Mouse (Mus musculus): ENCODE results near the gene Lrrc9. TPM values are rescaled to one million over a fixed set of nuclear protein-coding genes. Genes with fewer than 3 reads are reported as not detected.
A peak's percentile ranks its signal among the peaks of the same experiment; 100 is the strongest.

Gene Lrrc9
- polyA plus RNA-seq, 1 experiment from 2014 or later = 3.2 TPM

DNA sequence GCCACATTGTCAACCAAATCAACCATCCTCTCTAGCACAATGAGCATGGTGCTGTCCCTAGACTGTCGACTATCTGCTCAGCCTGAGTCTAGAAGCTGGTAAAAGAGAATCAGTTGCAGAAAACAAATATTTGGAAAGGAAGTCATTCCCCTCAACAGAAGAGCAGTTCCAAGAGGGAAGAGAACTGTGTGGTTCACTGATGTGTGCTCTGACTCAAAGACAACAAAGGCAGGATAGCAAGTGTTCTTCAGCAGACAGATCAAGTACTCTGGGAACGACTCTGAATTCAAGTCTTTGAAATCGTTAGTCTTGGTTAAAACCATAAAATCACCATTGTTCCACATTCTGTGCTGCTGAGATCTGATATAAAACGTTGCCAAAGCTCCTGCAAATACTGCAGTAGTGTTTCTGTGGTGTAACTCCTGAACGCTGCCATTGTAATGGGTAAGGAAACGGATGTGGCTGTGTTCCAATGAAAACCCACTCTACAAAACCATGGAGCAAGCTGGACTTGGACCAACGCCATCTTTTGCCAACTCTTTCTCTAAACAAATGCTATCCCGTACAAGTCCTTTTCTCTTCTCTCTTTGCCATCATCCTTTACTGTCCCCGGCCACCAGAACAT lies 8.3 kb upstream of the Lrrc9 start:
- H3K4me2 ChIP-seq = no peak overlapping the region
- H3K27ac ChIP-seq = no peak overlapping the region
- H3K36me3 ChIP-seq (ENCODE audit: poor library complexity, severe bottlenecking) = no peaks in the 10 kb centered on the region
- H3K27me3 ChIP-seq = peaks cover 6% of the 10 kb centered on the region; the same call in 1 of the 2 replicates
- H3K4me1 ChIP-seq = peaks cover 27% of the 10 kb centered on the region
- no peak overlapping the region for H3K9ac ChIP-seq
- no peak overlapping the region for H3K4me3 ChIP-seq
- H3K9me3 ChIP-seq (replicated peaks) = no peaks in the 10 kb centered on the region
- 45% methylated on average over 9 of the region's 9 CpGs for WGBS
- no peak for ATAC-seq

DNA sequence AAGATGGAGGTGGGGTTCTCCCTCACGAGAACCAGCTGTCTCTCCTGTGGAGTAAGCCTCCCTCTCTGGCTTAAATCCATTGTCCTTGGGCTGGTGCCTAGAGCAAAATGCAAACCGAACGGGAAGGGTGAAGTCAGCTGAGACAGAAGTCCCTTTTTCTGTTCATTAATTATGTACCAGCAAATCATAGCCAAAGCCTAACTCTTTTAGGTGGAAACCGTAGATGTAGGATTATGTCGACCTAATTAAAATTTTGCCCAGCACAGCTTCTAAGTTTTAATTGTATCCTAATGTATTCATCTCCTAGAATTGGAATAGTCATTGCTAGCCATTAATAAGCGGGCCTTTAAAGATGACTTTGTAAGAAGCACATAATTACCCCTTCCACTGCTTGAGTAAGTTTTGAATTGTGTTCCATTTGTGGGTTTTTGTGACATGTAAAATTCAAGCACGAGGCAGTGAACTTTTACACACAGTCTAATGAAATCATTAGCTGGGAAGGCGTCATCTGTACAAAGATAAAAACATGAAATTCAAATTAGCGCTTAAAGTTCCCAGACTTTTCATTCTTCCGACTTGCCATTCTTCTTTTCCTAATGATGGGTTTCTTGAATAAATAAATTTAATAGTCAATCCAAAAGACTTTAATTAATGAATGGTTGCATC lies 3.9 kb upstream of the Lrrc9 start:
- ATAC-seq = peak; percentile 68
- Histone ChIP-seq H3K27ac (peak overlapping the region; percentile 78), H3K36me3 (ENCODE audit: poor library complexity, severe bottlenecking) (no peaks in the 10 kb centered on the region), H3K27me3 (no peaks in the 10 kb centered on the region), H3K4me3 (no peak overlapping the region), H3K4me1 (peaks cover 54% of the 10 kb centered on the region), H3K9me3 (replicated peaks) (no peaks in the 10 kb centered on the region), H3K9ac (no peak overlapping the region), H3K4me2 (peak overlapping the region; percentile 12; the same call in 1 of the 2 replicates)
- WGBS = 13% methylated on average over 10 of the region's 10 CpGs

DNA sequence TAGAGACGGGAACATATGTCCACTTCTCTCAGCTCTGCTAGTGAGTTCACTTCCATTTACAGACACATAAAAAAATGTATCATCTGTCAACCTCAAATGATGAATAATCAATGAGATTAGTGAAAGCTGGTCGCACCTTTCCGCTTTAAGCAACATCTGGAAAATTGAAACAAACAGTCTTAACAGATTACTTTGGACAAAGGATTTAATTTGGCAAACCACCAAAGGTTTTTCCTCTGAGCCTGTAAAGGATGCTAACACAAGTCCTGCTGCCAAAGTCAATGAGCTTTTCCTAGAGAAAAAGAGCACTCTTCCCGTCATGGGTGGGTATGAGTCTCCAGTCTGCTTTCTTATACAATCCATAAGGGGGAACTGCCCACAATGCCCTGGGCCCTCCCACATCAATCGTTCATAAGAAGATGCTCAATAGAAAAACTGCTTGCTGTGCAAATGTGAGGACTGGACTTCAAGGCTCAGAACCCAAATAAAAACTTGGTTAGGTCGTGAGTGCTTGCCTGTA lies 2.6 kb upstream of the Lrrc9 start:
- Histone ChIP-seq H3K27me3 (0 out of 2 replicates have a peak, but pooled peaks cover 3% of the 10 kb centered on the region), H3K36me3 (ENCODE audit: poor library complexity, severe bottlenecking) (no peaks in the 10 kb centered on the region), H3K9ac (no peak overlapping the region), H3K27ac (peak overlapping the region; percentile 35; the same call in 1 of the 2 replicates), H3K4me3 (no peak overlapping the region), H3K4me2 (no peak overlapping the region), H3K4me1 (peaks cover 45% of the 10 kb centered on the region), H3K9me3 (replicated peaks) (no peaks in the 10 kb centered on the region)
- WGBS = 39% methylated on average over 6 of the region's 6 CpGs
- no peak for ATAC-seq

DNA sequence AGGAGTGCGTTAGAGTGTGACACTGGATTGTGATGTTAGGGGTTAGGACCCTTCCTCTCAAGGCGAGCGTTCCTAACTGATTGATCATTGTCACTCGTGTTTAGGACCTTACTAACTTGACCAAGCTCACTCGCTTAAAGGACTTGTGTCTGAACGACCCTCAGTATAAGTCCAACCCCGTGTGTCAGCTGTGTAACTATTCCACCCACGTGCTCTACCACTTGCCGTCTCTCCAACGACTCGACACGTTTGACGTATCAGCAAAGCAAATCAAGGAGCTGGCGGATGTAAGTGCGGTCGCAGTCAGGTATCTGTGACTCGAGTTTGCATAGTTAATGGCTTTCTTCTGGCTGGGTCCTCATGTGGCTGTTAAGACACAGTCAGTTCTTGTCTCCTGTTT lies 12.3 kb downstream of the Lrrc9 start:
- Histone ChIP-seq H3K27ac (no peak overlapping the region), H3K4me3 (no peak overlapping the region), H3K4me2 (no peak overlapping the region), H3K9ac (no peak overlapping the region), H3K9me3 (replicated peaks) (no peaks in the 10 kb centered on the region), H3K4me1 (peaks cover 12% of the 10 kb centered on the region), H3K27me3 (0 out of 2 replicates have a peak, but pooled peaks cover 4% of the 10 kb centered on the region), H3K36me3 (ENCODE audit: poor library complexity, severe bottlenecking) (no peaks in the 10 kb centered on the region)
- ATAC-seq = no peak
- 84% methylated on average over 17 of the region's 17 CpGs for WGBS

DNA sequence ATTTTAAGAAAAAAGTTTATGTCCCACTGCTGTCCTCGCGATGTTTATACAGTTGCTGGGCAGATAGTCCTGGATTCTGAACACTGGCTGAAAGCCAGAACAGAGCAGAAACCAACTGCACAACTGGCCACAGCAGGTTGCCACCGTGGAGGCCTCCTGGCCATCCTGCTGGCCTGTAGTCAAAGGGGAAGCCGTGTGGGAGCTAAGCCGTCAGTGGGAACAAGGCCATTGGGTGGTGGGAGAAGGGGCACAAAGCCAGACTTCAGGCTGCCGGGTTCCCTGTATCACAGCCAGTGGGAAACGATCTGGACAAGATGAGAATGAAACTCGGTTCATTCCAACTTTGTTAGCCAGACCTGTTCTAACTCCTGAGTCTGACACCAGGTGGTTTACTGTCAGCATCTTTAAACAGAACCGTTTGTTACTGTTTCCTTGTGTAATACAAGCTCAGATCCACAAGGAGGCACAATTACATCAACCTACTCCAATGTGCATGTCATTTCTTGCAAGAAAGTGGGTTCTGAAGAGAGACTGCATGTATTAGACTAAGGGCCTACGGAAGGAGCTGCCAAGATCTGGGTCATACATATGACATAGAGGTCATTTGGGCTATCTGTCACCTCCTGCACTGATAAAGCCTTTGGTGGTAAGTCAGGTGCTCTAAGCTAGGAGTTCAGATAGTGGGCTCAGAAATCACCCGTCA lies 19.7 kb downstream of the Lrrc9 start:
- H3K27ac ChIP-seq = no peak overlapping the region
- H3K27me3 ChIP-seq = no peaks in the 10 kb centered on the region
- H3K9ac ChIP-seq = no peak overlapping the region
- peak; percentile 55; the same call in 1 of the 2 replicates for ATAC-seq
- H3K4me1 ChIP-seq = 0 out of 2 replicates have a peak, but pooled peaks cover 4% of the 10 kb centered on the region
- 53% methylated on average over 11 of the region's 11 CpGs for WGBS
- H3K4me2 ChIP-seq = no peak overlapping the region
- H3K4me3 ChIP-seq = no peak overlapping the region
- no peaks in the 10 kb centered on the region for H3K36me3 ChIP-seq (ENCODE audit: poor library complexity, severe bottlenecking)
- no peaks in the 10 kb centered on the region for H3K9me3 ChIP-seq (replicated peaks)

DNA sequence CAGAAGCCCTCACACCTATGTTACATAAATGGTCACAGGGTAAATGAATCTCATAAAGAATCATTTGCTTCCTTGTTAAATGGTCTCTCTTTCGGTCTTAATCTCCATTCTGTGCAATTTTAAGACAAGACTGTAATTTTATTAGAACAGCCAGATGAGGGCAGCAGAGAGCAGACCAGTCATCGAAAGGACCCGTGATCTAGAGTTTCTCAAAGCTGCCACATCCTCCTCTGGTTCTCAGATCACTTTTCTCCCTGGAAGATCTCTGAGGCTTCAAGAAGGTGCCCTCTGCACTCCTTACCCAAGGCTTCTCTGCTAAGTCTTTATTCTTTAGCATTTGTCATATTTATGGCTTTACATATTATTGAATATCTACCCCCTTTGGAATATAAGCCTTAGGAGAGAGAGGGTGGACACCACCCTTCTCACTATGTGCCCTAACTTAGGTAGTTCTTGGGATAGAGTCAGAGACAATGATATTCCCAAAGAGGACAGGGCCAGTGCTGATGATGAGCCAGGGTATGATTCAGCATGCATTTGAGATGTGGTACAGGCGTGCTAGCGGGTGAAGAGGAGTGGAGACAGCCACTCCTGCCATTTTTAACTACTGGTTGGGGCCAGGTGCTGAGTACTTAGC lies 20.3 kb downstream of the Lrrc9 start:
- H3K27me3 ChIP-seq = no peaks in the 10 kb centered on the region
- no peak overlapping the region for H3K27ac ChIP-seq
- H3K9ac ChIP-seq = no peak overlapping the region
- no peak overlapping the region for H3K4me3 ChIP-seq
- H3K4me2 ChIP-seq = no peak overlapping the region
- peak; percentile 36; the same call in 1 of the 2 replicates for ATAC-seq
- H3K4me1 ChIP-seq = 0 out of 2 replicates have a peak, but pooled peaks cover 4% of the 10 kb centered on the region
- 45% methylated on average over 5 of the region's 5 CpGs for WGBS
- no peaks in the 10 kb centered on the region for H3K9me3 ChIP-seq (replicated peaks)
- H3K36me3 ChIP-seq (ENCODE audit: poor library complexity, severe bottlenecking) = no peaks in the 10 kb centered on the region

DNA sequence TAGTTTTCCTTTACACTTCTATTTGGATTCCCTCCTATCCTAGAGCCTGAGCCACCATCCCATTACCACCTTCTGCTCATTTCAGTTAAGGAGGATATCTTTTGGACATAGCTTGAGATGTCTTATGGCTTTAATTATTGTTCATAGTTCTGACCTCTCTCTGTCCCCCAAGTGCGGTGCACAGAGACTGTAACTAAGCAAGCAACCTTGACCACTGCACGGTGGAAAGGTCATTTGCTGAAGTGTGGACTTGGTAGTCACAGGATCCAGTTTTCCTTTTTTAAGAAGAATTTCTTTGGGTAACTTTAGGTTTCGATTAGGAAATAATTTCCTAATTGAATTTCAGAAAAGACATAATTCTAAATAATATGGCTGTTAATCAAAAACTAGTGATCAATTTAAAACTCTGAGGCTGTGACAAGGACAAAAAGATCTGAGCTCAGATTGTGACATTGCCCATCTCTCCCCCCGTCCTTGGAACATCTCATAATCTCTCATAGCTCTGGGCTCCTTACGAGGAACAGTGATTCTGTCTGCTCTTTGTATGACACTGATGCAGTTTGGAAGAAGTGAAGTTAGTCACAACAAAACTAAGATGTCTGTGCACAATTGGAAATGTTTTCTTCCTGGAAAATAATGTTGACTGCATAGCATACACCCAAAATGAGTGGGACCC lies 24.3 kb downstream of the Lrrc9 start:
- Histone ChIP-seq H3K4me1 (0 out of 2 replicates have a peak, but pooled peaks cover 4% of the 10 kb centered on the region), H3K36me3 (ENCODE audit: poor library complexity, severe bottlenecking) (no peaks in the 10 kb centered on the region), H3K4me3 (no peak overlapping the region), H3K9me3 (replicated peaks) (no peaks in the 10 kb centered on the region), H3K4me2 (no peak overlapping the region), H3K27ac (no peak overlapping the region), H3K27me3 (no peaks in the 10 kb centered on the region), H3K9ac (no peak overlapping the region)
- WGBS = 91% methylated on average over 5 of the region's 5 CpGs
- no peak for ATAC-seq

DNA sequence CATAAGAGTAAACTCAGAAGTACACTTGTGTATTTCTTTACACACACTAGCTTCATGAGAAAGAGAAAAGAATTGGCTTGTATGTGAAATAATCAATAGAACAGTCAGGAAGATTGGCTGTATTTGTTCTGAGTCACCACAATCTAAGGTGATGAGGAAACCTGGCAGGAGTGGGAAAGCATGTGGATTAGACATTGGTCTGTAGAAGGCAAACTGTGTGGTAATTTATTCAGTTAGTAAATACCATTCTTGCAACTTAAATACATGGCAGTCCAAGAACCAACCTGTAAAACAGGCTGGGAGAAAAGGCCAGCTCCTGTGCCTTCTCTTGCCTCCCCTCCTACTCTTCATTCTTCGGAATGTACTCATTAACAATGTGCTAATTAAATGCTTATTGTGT lies 25.6 kb downstream of the Lrrc9 start:
- WGBS = 79% methylated on average over 1 of the region's 1 CpGs
- H3K4me1 ChIP-seq = no peaks in the 10 kb centered on the region
- no peak for ATAC-seq

DNA sequence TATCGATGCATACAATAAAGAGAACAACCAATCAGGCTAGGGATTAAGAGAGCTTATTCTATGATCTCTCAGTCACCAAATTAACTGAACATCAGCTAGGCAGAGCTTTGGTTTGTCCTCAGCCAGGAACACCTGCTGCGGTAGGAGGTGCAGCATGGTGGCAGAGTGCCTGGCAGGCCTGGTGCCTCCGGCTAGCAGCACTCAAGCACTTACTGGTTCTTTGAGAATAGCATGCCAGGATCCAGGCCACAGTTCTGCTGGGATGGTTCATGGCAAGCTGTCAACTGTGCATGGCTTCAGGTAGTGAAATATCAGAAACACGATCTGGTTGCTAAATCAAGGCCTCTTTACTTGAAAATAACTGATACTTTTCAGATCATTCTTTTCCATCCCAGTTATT lies 26.1 kb downstream of the Lrrc9 start:
- Histone ChIP-seq H3K27me3 (no peaks in the 10 kb centered on the region), H3K4me3 (no peak overlapping the region), H3K4me1 (no peaks in the 10 kb centered on the region), H3K27ac (no peak overlapping the region), H3K4me2 (no peak overlapping the region), H3K9ac (no peak overlapping the region), H3K9me3 (replicated peaks) (no peaks in the 10 kb centered on the region), H3K36me3 (ENCODE audit: poor library complexity, severe bottlenecking) (no peaks in the 10 kb centered on the region)
- ATAC-seq = no peak
- WGBS = 80% methylated on average over 4 of the region's 4 CpGs

More for the DNA sequence above, 25.6 kb downstream of the Lrrc9 start:
- Histone ChIP-seq H3K27me3 (no peaks in the 10 kb centered on the region), H3K36me3 (ENCODE audit: poor library complexity, severe bottlenecking) (no peaks in the 10 kb centered on the region), H3K4me2 (no peak overlapping the region), H3K9ac (no peak overlapping the region), H3K9me3 (replicated peaks) (no peaks in the 10 kb centered on the region), H3K27ac (no peak overlapping the region), H3K4me3 (no peak overlapping the region)

DNA sequence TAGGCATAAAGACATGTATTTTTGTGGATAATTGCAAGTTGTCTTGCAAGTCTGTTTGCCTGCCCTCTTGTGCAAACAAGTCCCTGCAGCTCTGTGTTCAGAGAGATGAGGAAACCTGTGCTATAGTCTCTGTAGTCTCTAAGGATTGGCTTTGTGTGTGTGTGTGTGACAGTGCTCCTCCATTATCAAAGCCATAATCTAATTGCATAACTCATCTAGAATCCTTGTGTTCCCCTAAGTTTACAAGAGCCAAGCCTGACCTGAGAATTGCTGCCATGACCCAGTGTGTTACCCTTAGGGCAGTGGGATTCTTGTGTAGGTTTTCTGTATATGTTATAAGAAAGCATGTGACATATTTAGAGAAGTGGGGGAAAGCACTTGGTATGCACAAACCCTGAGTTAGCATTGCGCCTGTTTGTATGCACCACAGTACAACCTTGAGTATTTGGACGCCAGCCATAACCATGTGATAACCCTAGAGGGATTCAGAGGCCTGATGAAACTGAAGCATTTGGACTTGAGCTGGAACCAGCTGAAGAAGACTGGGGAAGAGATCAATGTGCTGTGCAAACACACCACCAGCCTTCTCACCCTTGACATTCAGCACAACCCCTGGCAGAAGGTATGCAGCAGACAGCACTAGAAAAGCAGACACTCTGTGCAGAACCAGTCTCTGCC lies 35.2 kb downstream of the Lrrc9 start:
- Histone ChIP-seq H3K9me3 (replicated peaks) (no peaks in the 10 kb centered on the region), H3K36me3 (ENCODE audit: poor library complexity, severe bottlenecking) (no peaks in the 10 kb centered on the region), H3K4me3 (no peak overlapping the region), H3K27me3 (no peaks in the 10 kb centered on the region), H3K27ac (no peak overlapping the region), H3K9ac (no peak overlapping the region), H3K4me1 (no peaks in the 10 kb centered on the region), H3K4me2 (no peak overlapping the region)
- 75% methylated on average over 2 of the region's 2 CpGs for WGBS
- ATAC-seq = no peak

DNA sequence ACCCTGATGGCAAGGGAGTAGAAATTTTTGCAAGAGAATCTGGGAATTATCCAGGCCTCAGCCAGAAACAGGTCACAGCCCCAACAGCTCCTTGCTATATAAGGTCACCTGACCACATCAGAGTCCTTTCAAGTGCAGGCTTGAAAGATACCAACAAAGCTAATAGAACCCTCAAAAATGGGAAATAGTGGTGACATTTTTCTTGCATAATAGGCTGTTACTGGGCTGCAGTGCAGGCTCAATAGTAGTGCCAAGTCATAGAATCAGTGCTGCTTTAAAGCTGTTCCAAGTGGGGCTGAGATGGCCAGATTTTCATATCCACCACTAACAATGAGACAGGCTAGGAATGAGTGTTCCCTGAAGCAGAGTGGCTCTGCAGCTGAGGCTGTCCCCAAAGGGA lies 40.6 kb downstream of the Lrrc9 start:
- ATAC-seq = no peak
- peaks cover 4% of the 10 kb centered on the region; the same call in 1 of the 2 replicates for H3K4me1 ChIP-seq
- no peak overlapping the region for H3K9ac ChIP-seq
- H3K9me3 ChIP-seq (replicated peaks) = no peaks in the 10 kb centered on the region
- H3K4me3 ChIP-seq = no peak overlapping the region
- no peak overlapping the region for H3K27ac ChIP-seq
- H3K27me3 ChIP-seq = no peaks in the 10 kb centered on the region
- H3K36me3 ChIP-seq (ENCODE audit: poor library complexity, severe bottlenecking) = no peaks in the 10 kb centered on the region
- no peak overlapping the region for H3K4me2 ChIP-seq

All from forebrain, embryonic 13.5 days (tissue).